In genomic region chr11:114046927-114047326, GRCm38 (mm10) we compare ENCODE assay signal across 32 mouse cellular contexts. TPM values are rescaled to one million over a fixed set of nuclear protein-coding genes. Genes with fewer than 3 reads are reported as not detected.
A peak's percentile ranks its signal among the peaks of the same experiment; 100 is the strongest.
DNase-seq lines count a peak whose midpoint lies in the region; ATAC-seq and TF ChIP-seq lines count a peak whose summit lies in the region.
"Had no signal": no experiment of that assay in that cellular context is flagged by ENCODE, and none has a peak within 500 bp of the region (broad histone marks: within the 10 kb centered on the region; RNA-seq: fewer than 3 reads in every experiment).

No protein-coding gene starts in this region.

- in situ Hi-C loops in ES-E14 (cut with MboI; ENCODE audit: low sequenced_read_pairs in 2 of 2, unreplicated experiment in 2 of 2): no loop called here

- no peaks in the 10 kb centered on the region for H3K36me3 ChIP-seq in intestine, postnatal 0 days (ENCODE audit: control insufficient read depth, insufficient read depth)
- no peaks in the 10 kb centered on the region for H3K36me3 ChIP-seq in intestine, embryonic 16.5 days (ENCODE audit: control insufficient read depth, insufficient read depth, low read length)
- no peaks in the 10 kb centered on the region for H3K36me3 ChIP-seq in lung, postnatal 0 days (ENCODE audit: insufficient read depth, low read length)
- H3K36me3 ChIP-seq in ES-E14 (ENCODE audit: control insufficient read depth, insufficient read depth, low read length, poor library complexity, severe bottlenecking): no peaks in the 10 kb centered on the region
- H3K36me3 ChIP-seq: limb, embryonic 15.5 days; liver, embryonic 15.5 days; midbrain, embryonic 15.5 days; neural tube, embryonic 13.5 days had no signal

- no peak overlapping the region for H3K27ac ChIP-seq in intestine, postnatal 0 days (ENCODE audit: low read depth, low read length)
- no peak overlapping the region for H3K27ac ChIP-seq in intestine, embryonic 16.5 days (ENCODE audit: low read length)
- H3K27ac ChIP-seq in lung, postnatal 0 days (ENCODE audit: low read length): no peak overlapping the region
- H3K27ac ChIP-seq in ES-E14 (ENCODE audit: insufficient read depth, low read depth, low read length, poor library complexity, severe bottlenecking): no peak overlapping the region
- H3K27ac ChIP-seq: embryonic facial prominence, embryonic 13.5 days; forebrain, embryonic 13.5 days; limb, embryonic 15.5 days; liver, embryonic 15.5 days; midbrain, embryonic 15.5 days; neural tube, embryonic 13.5 days had no signal

- WGBS in intestine, postnatal 0 days: 94% methylated on average over 5 of the region's 5 CpGs
- 96% methylated on average over 5 of the region's 5 CpGs for WGBS in intestine, embryonic 16.5 days
- WGBS in lung, postnatal 0 days: 91% methylated on average over 5 of the region's 5 CpGs

- H3K9me3 ChIP-seq in intestine, postnatal 0 days (ENCODE audit: control insufficient read depth): no peaks in the 10 kb centered on the region
- no peaks in the 10 kb centered on the region for H3K9me3 ChIP-seq in intestine, embryonic 16.5 days (ENCODE audit: control insufficient read depth, low read length)
- H3K9me3 ChIP-seq in lung, postnatal 0 days (ENCODE audit: low read length): no peaks in the 10 kb centered on the region
- no peaks in the 10 kb centered on the region for H3K9me3 ChIP-seq in ES-E14 (ENCODE audit: control insufficient read depth, insufficient read depth, low read depth, low read length)
- H3K9me3 ChIP-seq: embryonic facial prominence, embryonic 13.5 days; forebrain, embryonic 13.5 days; limb, embryonic 15.5 days; midbrain, embryonic 15.5 days had no signal

- no peak overlapping the region for H3K4me2 ChIP-seq in intestine, postnatal 0 days (replicated peaks; ENCODE audit: low read depth)
- no peak overlapping the region for H3K4me2 ChIP-seq in intestine, embryonic 16.5 days (ENCODE audit: low read depth, low read length)
- no peak overlapping the region for H3K4me2 ChIP-seq in lung, postnatal 0 days (replicated peaks; ENCODE audit: low read depth, low read length)
- H3K4me2 ChIP-seq: embryonic facial prominence, embryonic 13.5 days; forebrain, embryonic 13.5 days; limb, embryonic 15.5 days; liver, embryonic 15.5 days; midbrain, embryonic 15.5 days; neural tube, embryonic 13.5 days had no signal

- no peak overlapping the region for H3K9ac ChIP-seq in intestine, postnatal 0 days (ENCODE audit: low read depth, low read length)
- no peak overlapping the region for H3K9ac ChIP-seq in intestine, embryonic 16.5 days (ENCODE audit: low read depth, low read length)
- no peak overlapping the region for H3K9ac ChIP-seq in lung, postnatal 0 days (replicated peaks; ENCODE audit: low read depth)
- H3K9ac ChIP-seq in ES-E14 (ENCODE audit: insufficient read depth, low read depth, low read length, poor library complexity, severe bottlenecking): no peak overlapping the region
- H3K9ac ChIP-seq: forebrain, embryonic 13.5 days; limb, embryonic 15.5 days; liver, embryonic 15.5 days; midbrain, embryonic 15.5 days; neural tube, embryonic 13.5 days had no signal

- peak; percentile 19; the same call in 1 of the 2 replicates for TF ChIP-seq CTCF in intestine, postnatal 0 days (IDR thresholded peaks at IDR 0.05; ENCODE audit: low read depth)
- TF ChIP-seq CTCF in lung, postnatal 0 days (IDR thresholded peaks at IDR 0.05): peak; percentile 20; the same call in 1 of the 2 replicates

- no peak for TF ChIP-seq EP300 in lung, postnatal 0 days (IDR thresholded peaks at IDR 0.05)

- no peak overlapping the region for H3K4me3 ChIP-seq in intestine, postnatal 0 days (ENCODE audit: low read depth, low read length)
- no peak overlapping the region for H3K4me3 ChIP-seq in intestine, embryonic 16.5 days (ENCODE audit: low read length)
- no peak overlapping the region for H3K4me3 ChIP-seq in lung, postnatal 0 days (ENCODE audit: low read depth, low read length)
- no peak overlapping the region for H3K4me3 ChIP-seq in ES-E14 (ENCODE audit: insufficient read depth in 1 of 2, low read depth in 1 of 2, low read length in 2 of 2, poor library complexity in 1 of 2, severe bottlenecking in 1 of 2)
- H3K4me3 ChIP-seq: embryonic facial prominence, embryonic 13.5 days; erythroblast, embryonic 14.5 days; forebrain, embryonic 13.5 days; heart, embryonic 13.5 days; limb, embryonic 15.5 days; liver, embryonic 15.5 days; midbrain, embryonic 15.5 days; myocyte; neural tube, embryonic 13.5 days had no signal

- no peaks in the 10 kb centered on the region for H3K4me1 ChIP-seq in intestine, postnatal 0 days (replicated peaks; ENCODE audit: control insufficient read depth, insufficient read depth, low read length)
- H3K4me1 ChIP-seq in intestine, embryonic 16.5 days (ENCODE audit: control insufficient read depth, insufficient read depth, low read length): peaks cover 7% of the 10 kb centered on the region
- no peaks in the 10 kb centered on the region for H3K4me1 ChIP-seq in lung, postnatal 0 days (ENCODE audit: insufficient read depth, low read depth, low read length)
- peaks cover 0 to 4% of the 10 kb centered on the region in 2 experiments; a peak in 1 of 4 replicates for H3K4me1 ChIP-seq in ES-E14 (ENCODE audit: control insufficient read depth in 2 of 2, insufficient read depth in 2 of 2, low read length in 2 of 2, poor library complexity in 1 of 2)
- H3K4me1 ChIP-seq: liver, embryonic 15.5 days had no signal

- ATAC-seq in intestine, postnatal 0 days: no peak
- no peak for ATAC-seq in intestine, embryonic 16.5 days
- no peak for ATAC-seq in lung, postnatal 0 days
- ATAC-seq: forebrain, embryonic 13.5 days; inflammation-experienced regulatory T-cells, adult 6 months; midbrain, embryonic 15.5 days had no signal

- no peaks in the 10 kb centered on the region for H3K27me3 ChIP-seq in intestine, postnatal 0 days (replicated peaks; ENCODE audit: control insufficient read depth, insufficient read depth, low read length)
- H3K27me3 ChIP-seq in intestine, embryonic 16.5 days (replicated peaks; ENCODE audit: control insufficient read depth, insufficient read depth, low read length): no peaks in the 10 kb centered on the region
- H3K27me3 ChIP-seq in lung, postnatal 0 days (replicated peaks; ENCODE audit: insufficient read depth, low read length): no peaks in the 10 kb centered on the region
- H3K27me3 ChIP-seq: embryonic facial prominence, embryonic 13.5 days; forebrain, embryonic 13.5 days; heart, embryonic 13.5 days; limb, embryonic 15.5 days; liver, embryonic 15.5 days; midbrain, embryonic 15.5 days; neural tube, embryonic 13.5 days had no signal

- no peak for DNase-seq in lung, postnatal 0 days (ENCODE audit: low spot score)
- DNase-seq in lung, postnatal 36 days: no peak
- DNase-seq in ES-E14 (ENCODE audit: low read depth, low spot score): no peak
- peak; percentile 1 for DNase-seq in induced T-regulatory cell, adult 2 months (ENCODE audit: low read depth)
- no peak for DNase-seq in adrenal gland, postnatal 25 days
- DNase-seq: adrenal gland, adult 2 months; B cell, adult 2 months; cerebellum, adult 18-20 months; cerebellum, postnatal 25 days; embryo, embryonic 11 days; gastrocnemius, postnatal 10 days; heart, adult 11 months; heart, postnatal 14 days; kidney, adult 8-10 months; kidney, postnatal 25 days; left cerebral cortex, postnatal 4 days; lung, postnatal 10 days; thymus, adult 2 months; thymus, postnatal 4 days had no signal

TF ChIP-seq in ES-E14, 5 proteins besides CTCF, POLR2A, EP300 and RAD21:
- no peak for TF ChIP-seq HCFC1 (IDR thresholded peaks at IDR 0.05; ENCODE audit: borderline replicate concordance, insufficient read depth, low read length)
- TF ChIP-seq ZC3H11A (IDR thresholded peaks at IDR 0.05; ENCODE audit: borderline replicate concordance, low read depth, low read length): peak; percentile 29; the same call in 1 of the 2 replicates
TF ChIP-seq in ES-E14: peak in this region for 1.

RNA-seq across cellular contexts. Expression of gene Sdk2, which starts 19.9 kb away (rescaled TPM):
- 0.61 and 0.66 TPM in 2 replicates for polyA plus RNA-seq in intestine, postnatal 0 days (2015; fragmentation: Nextera tagmentation; extraction: Ambion mirVana)
- polyA plus RNA-seq in intestine, embryonic 16.5 days (2015; fragmentation: Nextera tagmentation; extraction: Ambion mirVana): 1.4 and 1.5 TPM in 2 replicates
- polyA plus RNA-seq in lung, postnatal 0 days (2015; fragmentation: Nextera tagmentation; extraction: Ambion mirVana): 0.66 and 0.93 TPM in 2 replicates
- 1.6 and 2.0 TPM in 2 replicates for total RNA-seq in ES-E14 (2012; rRNA removed)
- 1.5 and 4.0 TPM in 2 replicates for total RNA-seq in adrenal gland, postnatal 25 days (2021)
- total RNA-seq: megakaryocyte-erythroid progenitor cell, adult 5-6 weeks had no signal
